Mouse (Mus musculus) mesoderm, embryonic 11.5 days (tissue): ENCODE results near the gene Dnah2.
"Not testable (repeated sequence)": the region's sequence is repeated elsewhere in the genome, so short reads cannot be mapped to it uniquely, and the experiment has no call there.

ENCODE experiments used
- DNase-seq: peaks from one replicate; pipeline ENCODE4 v3.0.0-alpha.2; 2012; ENCODE audit warnings: low read depth, low spot score

The Dnah2 gene

GRCm38 (mm10) chr11:69530281-69530680 is 18.6 kb downstream of the Dnah2 start:
- not testable (repeated sequence) for DNase-seq

- DNase-seq: no peak
Observed at GRCm38 (mm10) chr11:69528031-69528390, 20.9 kb downstream of the Dnah2 start.

- DNase-seq: peak; percentile 71
Observed at GRCm38 (mm10) chr11:69527098-69528030, 21.5 kb downstream of the Dnah2 start.

GRCm38 (mm10) chr11:69526631-69527030 is 22.3 kb downstream of the Dnah2 start:
- DNase-seq: no peak

- no peak for DNase-seq
Observed at GRCm38 (mm10) chr11:69525661-69526060, 23.2 kb downstream of the Dnah2 start.

- DNase-seq: no peak
Observed at GRCm38 (mm10) chr11:69523651-69524050, 25.3 kb downstream of the Dnah2 start.

- no peak for DNase-seq
Observed at GRCm38 (mm10) chr11:69521526-69522149, 27.3 kb downstream of the Dnah2 start.

GRCm38 (mm10) chr11:69519976-69520375 is 28.9 kb downstream of the Dnah2 start:
- no peak for DNase-seq

GRCm38 (mm10) chr11:69516661-69517060 is 32.2 kb downstream of the Dnah2 start:
- no peak for DNase-seq

- no peak for DNase-seq
Observed at GRCm38 (mm10) chr11:69516151-69516640, 32.7 kb downstream of the Dnah2 start.

- peak; percentile 73 for DNase-seq
Observed at GRCm38 (mm10) chr11:69513840-69514239, 35.1 kb downstream of the Dnah2 start.

GRCm38 (mm10) chr11:69510796-69511496 is 38.0 kb downstream of the Dnah2 start:
- DNase-seq: peak; percentile 58

GRCm38 (mm10) chr11:69503863-69504280 is 45.0 kb downstream of the Dnah2 start:
- no peak for DNase-seq

GRCm38 (mm10) chr11:69501555-69501954 is 47.4 kb downstream of the Dnah2 start:
- no peak for DNase-seq

GRCm38 (mm10) chr11:69499140-69499539 is 49.8 kb downstream of the Dnah2 start:
- DNase-seq: no peak

- no peak for DNase-seq
Observed at GRCm38 (mm10) chr11:69491711-69492110, 57.2 kb downstream of the Dnah2 start.

- DNase-seq: no peak
Observed at GRCm38 (mm10) chr11:69490898-69491297, 58.0 kb downstream of the Dnah2 start.

GRCm38 (mm10) chr11:69487474-69487873 is 61.4 kb downstream of the Dnah2 start:
- DNase-seq: no peak

GRCm38 (mm10) chr11:69477645-69478044 is 71.3 kb downstream of the Dnah2 start:
- no peak for DNase-seq

GRCm38 (mm10) chr11:69476802-69477201 is 72.1 kb downstream of the Dnah2 start:
- no peak for DNase-seq

GRCm38 (mm10) chr11:69474737-69475136 is 74.2 kb downstream of the Dnah2 start:
- no peak for DNase-seq

GRCm38 (mm10) chr11:69472687-69473086 is 76.2 kb downstream of the Dnah2 start:
- no peak for DNase-seq
